Mouse (Mus musculus): Measurements from ENCODE around the gene Pafah1b2.

Pafah1b2 gene

DNA sequence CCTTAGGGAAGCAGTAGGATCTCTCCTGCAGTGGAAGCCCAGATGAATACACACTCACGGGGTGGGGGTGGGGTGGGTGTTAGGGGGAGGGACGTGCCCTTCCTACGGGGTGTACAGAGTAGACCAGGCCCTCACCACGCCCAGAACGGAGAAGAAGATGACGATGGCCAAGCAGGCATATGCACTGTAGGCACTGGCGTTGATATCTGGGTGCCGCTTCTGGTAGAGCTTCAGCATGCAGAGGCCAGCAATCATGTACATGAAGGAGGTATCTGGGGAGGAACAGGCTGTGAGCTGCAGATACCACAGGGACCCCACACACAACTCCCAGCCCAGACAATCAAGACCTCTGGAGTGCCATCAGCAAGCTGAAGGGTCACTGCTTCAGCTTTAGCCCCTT is 69.6 kb downstream of the Pafah1b2 start:
- peak; percentile 54 for DNase-seq (ENCODE audit: low read depth)

DNA sequence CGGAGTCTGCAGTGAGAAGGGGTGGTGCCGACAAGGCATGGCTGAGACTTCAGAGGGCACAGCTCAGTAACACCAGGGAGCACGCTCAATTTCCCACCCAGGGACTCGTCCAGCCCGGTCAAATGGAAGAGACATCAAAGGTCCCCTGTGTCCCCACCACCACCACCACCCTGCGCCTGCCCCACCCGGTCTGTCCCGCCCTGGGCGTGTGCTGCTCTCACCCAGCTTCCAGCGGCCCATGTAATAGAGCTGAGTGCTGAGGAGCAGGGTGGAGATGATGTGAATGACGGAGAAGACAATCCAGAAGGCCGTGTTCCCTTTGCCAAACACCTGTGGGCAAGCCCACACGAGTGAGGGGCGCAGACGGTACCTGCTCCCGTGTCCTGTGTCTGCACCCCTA is 70.0 kb downstream of the Pafah1b2 start:
- no peak for DNase-seq (ENCODE audit: low read depth)

DNA sequence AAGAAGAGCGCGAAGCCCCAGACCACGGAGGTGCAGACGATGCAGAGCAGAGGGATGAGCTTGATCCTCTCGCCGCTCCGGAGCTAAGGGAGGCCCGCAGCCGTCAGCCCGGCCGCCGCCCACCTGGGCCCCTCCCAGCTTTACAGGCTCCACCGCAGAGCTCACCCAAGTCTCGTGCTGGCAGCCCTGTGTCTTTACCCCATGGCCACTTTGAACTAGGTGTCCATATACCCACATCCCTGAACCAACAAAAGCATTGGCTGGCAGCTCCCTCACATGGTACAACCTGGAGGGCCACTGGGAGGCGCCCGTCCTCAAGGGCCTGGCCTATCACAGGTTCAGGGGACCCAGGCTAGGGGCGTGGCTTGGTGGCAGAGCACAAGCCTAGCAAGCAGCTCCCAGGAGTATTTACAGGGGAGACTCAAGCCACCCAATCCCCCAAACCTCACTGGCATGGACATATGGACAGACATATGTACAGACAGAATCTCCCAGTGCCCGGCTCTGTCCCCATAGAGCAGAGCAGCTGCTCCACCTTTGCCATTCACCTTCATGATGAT is 71.1 kb downstream of the Pafah1b2 start:
- DNase-seq (ENCODE audit: low read depth) = peak; percentile 61

DNA sequence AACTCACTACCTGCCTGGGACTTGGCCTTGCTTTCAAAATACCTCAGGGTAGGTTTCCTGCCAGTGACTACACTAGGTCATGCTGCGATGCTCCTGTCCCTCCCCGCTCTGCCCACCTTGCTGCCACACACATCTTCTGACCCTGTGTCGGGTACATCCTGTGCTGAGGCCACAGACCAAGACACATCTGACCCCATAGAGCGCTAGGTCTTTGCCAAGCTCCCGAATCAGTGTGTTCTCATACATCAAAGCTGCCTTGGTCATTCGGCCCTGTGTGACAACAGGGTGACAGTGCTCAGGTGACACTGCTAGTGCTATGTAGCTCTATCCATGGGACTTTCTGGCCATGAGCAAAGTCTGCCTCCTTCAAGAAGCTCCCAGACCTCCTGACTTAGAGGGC is 72.7 kb downstream of the Pafah1b2 start:
- DNase-seq (ENCODE audit: low read depth) = no peak

DNA sequence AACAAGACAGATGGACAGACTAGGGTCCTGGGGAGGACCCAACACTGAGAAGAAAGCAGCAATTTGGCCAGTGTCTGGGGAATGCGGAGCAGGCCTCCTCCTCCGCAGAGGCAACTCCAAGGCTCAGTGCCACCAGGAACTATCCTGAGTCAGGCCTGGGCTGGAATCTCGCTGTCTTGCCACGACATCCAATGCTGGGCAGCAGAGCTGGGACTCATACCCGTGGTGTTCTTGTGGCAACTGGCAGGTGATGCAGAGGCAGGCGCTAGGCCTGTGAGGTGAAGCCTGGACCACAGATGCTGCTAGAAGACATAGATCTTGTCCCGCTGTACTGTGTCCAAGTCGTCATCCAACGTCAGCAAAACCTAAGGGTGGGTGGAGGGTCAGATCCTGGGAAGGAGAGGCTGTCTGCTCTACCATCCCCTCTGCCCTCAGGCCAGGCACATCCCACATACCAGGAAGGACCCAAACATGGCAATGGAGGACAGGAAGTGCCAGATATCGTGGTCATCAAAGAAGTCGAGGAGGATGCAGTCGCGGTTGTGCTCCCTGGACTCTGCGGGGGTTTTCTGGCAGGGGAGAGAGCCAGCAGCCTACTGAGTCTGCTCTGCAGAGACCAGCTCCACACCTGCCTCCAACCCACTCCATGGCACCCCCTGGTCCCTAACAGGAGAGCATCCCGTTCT is 73.4 kb downstream of the Pafah1b2 start:
- DNase-seq (ENCODE audit: low read depth) = no peak

DNA sequence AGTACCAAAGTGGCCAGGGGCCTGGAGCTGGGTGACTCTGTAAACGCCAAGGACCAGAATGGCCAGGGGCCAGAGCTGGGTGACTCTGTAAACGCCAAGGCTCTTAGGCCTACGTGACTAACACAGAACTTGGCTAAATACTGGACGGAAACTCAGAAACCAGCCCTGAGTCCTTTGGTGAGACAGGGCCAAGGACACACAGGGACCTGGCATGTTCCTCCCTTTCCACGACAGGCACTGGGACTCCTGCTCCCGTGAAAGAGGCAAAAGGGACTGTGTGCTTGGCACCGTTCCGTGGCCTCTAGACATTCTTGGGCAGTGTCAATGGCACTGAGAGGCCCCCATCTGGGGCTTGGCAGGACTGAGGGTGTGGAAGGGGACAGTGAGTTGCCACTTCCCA is 74.4 kb downstream of the Pafah1b2 start:
- DNase-seq (ENCODE audit: low read depth) = no peak

DNA sequence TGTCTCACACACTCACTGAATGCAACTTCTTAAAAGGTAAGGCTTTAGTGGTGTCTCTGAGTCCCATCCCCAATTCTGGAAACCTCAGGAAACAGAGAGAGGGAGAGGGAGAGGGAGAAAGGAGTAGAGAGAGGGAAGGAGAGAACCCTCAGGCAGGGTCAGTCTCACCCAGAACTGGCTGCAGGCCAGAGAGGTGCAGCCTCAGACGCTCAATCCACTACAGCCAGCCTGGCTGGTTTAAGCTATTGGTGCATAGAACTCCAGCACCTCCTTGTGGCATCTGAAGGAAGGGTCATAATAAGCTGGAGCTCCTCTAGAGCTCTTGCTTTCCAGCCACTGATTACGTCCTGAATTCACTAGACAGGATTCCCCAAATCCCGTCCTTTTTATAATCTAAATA is 75.6 kb downstream of the Pafah1b2 start:
- DNase-seq (ENCODE audit: low read depth) = peak; percentile 54

DNA sequence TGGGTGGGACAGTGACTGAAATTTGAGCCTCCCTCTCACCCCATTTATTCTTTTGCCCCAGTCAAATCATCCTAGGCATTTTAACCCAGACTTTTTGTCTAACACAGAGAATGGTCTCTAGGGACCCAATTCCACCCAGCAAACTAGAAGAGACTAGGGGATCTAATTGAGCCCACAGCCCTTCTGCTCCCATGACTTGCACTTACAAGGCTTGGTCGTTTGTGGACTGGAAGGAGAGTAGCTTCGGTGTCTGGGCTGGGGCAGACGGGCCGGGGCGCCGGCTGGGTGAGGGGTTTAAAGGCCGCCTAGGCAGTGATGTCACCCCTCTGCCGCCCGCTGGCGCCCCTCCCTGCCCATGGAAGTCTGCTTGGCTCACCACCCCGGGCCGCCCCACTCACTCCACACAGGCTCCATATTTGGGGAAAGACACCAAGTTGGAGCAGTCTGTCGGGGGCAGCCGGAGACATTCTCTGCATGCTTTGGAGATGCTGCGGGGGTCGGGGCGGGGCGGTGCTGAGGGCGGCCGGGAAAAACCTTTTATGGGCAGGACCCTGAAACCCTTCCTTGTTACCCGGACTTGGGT is 76.8 kb downstream of the Pafah1b2 start, which contains the start of gene Tagln:
TSS of gene Tagln (minus strand) at position 431 of the 583 bp plus-strand sequence.
- no peak for DNase-seq (ENCODE audit: low read depth)

DNA sequence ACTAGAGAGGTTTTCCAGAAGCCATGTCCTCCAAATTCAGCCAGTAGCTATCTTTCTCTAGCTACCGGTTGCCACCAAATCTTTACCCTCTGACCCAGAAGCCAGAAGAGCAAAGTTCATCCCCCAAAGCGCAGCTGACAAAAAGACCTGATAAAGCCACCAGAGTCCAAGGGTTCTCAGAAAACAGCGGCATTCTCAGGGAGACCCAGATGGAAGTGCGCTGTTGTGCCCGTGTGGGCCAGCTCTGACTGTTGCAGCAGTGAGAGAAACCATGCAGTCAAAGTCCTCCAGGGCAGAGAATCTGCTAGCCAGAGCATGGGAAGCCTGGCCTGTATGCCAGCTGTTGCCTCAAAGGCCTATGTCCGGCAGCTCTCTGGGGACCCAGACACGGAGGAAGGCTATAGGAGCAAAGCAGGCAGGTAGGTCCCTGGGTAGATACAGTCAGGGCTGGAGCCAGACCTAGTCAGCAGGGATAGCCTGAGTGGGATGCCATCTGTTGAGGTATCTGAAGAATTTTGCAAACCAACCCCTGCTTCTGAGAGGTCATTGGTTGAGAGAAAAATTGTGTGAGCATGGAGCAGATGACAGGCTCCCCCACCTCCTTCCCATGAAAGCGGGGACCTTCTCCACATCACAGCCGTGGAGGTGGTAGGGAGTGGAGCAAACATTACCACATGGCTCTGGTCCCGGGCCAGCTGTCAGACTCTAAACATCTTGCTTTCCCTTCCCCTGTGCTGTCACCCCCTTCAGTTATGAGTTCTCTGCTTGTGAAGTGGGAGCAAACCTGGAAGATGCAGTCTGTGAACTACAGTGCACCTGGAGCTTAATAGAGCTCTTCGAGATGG is 79.7 kb downstream of the Pafah1b2 start:
- DNase-seq (ENCODE audit: low read depth) = no peak

DNA sequence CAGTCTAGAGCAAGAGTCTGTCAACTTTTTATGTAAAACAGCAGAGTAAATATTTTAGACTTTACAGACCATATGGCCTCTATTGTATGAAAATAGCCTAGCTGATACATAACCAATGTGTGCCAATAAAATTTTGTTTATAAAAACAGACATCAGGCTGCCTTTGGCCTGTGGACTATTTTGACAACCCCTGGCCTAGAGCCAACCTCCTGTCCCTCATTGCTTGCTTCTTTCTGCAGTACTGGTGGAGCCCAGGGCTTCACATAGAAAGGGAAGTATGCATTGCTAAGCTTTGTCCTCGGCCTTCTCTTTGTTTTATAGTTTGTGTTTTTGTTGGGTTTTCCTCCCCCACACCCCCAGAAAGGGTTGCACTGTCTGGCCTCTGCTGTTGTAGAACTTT is 80.5 kb downstream of the Pafah1b2 start:
- DNase-seq (ENCODE audit: low read depth) = no peak

DNA sequence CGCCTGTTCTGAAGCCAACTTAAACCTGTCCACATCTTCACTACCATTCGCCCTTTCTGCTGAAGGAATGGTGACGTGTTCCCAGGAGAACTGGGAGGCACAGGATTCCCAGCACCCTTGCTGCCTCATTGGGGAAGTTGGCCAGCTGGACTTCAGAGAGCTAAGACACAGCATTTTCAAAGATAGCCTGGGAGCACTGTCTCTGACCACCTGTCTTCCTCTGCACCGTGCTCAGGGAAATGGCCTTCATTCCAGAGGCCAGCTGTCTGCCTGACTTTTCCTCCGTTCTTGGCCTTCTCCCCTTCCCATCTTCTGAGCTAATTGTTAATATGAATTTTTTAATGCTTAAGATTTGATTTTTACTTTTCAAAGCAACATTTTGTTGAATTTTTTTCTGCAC is 83.2 kb downstream of the Pafah1b2 start:
- no peak for DNase-seq (ENCODE audit: low read depth)

DNA sequence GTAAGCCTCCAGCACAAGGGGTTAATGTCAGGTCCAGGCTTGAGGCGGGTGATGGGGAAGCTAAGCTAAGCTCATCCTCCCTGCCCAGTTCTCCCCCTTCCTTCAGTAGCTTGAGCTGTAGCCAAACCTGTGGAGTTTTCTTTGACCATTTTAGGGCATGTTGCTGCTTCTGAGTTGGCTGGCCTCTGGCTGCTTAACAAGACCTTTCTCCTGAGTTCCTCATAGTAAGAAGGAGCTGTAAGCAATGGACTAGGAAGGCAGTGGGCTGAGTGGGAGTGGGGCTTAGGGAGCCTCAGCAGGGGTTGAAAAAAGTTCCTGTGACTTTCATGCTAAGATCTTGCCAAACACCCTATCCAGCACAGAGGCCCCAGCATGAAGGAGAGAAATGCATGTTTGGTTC is 92.6 kb downstream of the Pafah1b2 start:
- DNase-seq (ENCODE audit: low read depth) = no peak

DNA sequence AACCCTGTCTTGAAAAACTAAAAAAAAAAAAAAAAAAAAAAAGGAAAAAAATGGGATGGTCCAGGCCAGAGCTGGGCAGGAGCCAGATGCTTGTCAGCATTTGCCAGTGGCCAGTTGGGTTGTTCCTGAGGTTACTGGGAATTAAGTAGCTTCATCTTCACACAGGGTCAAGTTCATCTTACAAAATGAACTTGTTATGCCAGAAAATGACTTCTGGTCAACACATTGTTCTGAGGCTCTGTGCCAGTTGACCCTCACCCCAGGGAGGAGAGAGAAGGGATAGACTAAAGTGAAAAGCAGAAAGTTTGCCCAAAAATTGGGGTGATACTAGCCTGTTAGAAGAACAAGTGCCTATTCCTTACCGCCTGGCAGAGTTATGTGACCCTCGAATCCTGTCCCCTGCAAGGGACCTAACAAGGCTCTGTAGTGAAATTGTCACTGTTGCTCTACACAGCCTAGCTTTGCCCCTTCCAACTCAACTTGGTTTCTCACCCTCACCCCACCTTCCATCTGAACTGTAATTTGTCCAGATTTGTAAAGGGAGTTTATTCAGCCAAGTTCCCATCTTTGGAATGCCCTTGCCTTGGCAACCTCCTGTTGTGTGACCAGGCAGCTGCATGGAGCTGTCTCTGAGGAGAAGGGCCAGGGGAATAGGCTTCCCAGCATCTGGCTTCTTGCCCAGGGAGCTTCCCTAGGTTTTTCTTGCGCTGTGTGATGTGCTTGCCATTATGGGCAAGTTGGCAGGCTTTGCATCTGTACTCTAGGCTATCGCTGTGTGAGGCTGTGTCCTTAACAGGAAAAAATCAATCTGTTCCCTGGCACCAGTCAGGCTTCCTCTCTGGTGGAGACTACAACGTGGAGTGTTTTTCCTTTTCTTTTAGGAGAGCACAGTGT is 95.2 kb downstream of the Pafah1b2 start:
- DNase-seq (ENCODE audit: low read depth) = no peak

DNA sequence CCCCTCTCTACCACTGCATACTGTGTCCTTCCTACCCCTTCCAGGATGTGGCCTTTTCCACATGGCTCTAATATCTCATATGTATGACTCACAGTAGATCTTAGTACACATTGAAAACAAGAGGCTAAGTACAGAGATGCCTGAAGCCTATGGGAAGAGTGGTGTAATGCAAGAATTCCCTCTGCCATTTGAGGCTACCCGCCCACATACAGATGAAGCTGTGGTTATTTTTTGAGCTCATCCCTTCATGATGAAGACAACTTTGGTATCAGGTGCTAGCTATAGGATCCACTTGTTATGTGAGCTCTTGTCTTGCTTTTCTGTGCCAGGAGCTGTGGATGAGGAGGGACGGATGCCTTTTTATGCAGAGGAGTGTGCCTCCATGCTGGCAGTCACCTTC is 96.8 kb downstream of the Pafah1b2 start:
- DNase-seq (ENCODE audit: low read depth) = no peak

Data from c-Kit-positive CD71-positive TER-119-negative erythroid progenitor cells, embryonic 14.5 days (primary cell).